Mouse (Mus musculus) testis, adult 2 months (tissue): ENCODE measurements around the gene Rassf4.

Experiments
- CTCF ChIP-seq: fragments of 200-500 bp; IDR thresholded peaks from 2 replicates; pipeline ENCODE4 v1.5.1; 2012; ENCODE audit warnings: low read depth, mild to moderate bottlenecking, inconsistent platforms, low read length, moderate library complexity; ENCODE audit not compliant: control insufficient read depth, insufficient read depth, insufficient replicate concordance
- POLR2A ChIP-seq: fragments of 200-500 bp; IDR thresholded peaks from 2 replicates; pipeline ENCODE4 v1.6.1; 2012; ENCODE audit warnings: low read depth, mild to moderate bottlenecking, inconsistent platforms, low read length, moderate library complexity; ENCODE audit not compliant: control insufficient read depth

GRCm38 (mm10) chr6:116715166-116715565 is 41.4 kb upstream of the Rassf4 start:
- TF ChIP-seq CTCF (no peak), POLR2A (no peak)
